Mouse (Mus musculus): ENCODE results near the gene Gm7970. TPM values are rescaled to one million over a fixed set of nuclear protein-coding genes. Genes with fewer than 3 reads are reported as not detected.
A peak's percentile ranks its signal among the peaks of the same experiment; 100 is the strongest.
"Not testable (repeated sequence)": the region's sequence is repeated elsewhere in the genome, so short reads cannot be mapped to it uniquely, and the experiment has no call there.

The Gm7970 gene
- not detected in 2 replicates for total RNA-seq (2012; rRNA removed)

DNA sequence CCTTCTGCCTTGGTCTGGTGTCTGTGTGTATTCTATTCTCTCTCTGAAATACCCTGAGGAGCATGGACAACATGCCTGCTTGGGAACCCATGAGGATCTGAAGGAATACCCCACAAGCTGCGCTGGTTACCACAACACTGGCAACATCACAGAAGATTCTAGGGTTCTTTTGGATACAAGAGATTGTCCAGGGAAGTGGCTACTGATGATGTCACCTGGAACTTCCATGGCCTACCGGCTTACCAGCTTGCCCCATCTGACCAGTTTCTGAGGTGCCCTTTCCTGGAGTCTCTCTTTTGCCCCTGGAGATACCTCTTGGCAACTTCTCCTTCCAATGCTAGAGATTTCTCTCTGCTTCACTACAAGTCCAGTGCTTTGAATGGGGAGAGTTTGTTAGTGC is at the start of gene Gm7970:
TSS of gene Gm7970 (minus strand) at position 101 of the 400 bp plus-strand sequence.
- in situ Hi-C loops (cut with MboI; ENCODE audit: low sequenced_read_pairs in 2 of 2, unreplicated experiment in 2 of 2); H3K36me3 ChIP-seq (ENCODE audit: control insufficient read depth, insufficient read depth, low read length, poor library complexity, severe bottlenecking); H3K4me1 ChIP-seq (ENCODE audit: control insufficient read depth in 2 of 2, insufficient read depth in 2 of 2, low read length in 2 of 2, poor library complexity in 1 of 2); H3K9me3 ChIP-seq (ENCODE audit: control insufficient read depth, insufficient read depth, low read depth, low read length); H3K4me3 ChIP-seq (ENCODE audit: insufficient read depth in 1 of 2, low read depth in 1 of 2, low read length in 2 of 2, poor library complexity in 1 of 2, severe bottlenecking in 1 of 2); H3K27ac ChIP-seq (ENCODE audit: insufficient read depth, low read depth, low read length, poor library complexity, severe bottlenecking); H3K9ac ChIP-seq (ENCODE audit: insufficient read depth, low read depth, low read length, poor library complexity, severe bottlenecking); DNase-seq (ENCODE audit: low read depth, low spot score): not testable (repeated sequence)

DNA sequence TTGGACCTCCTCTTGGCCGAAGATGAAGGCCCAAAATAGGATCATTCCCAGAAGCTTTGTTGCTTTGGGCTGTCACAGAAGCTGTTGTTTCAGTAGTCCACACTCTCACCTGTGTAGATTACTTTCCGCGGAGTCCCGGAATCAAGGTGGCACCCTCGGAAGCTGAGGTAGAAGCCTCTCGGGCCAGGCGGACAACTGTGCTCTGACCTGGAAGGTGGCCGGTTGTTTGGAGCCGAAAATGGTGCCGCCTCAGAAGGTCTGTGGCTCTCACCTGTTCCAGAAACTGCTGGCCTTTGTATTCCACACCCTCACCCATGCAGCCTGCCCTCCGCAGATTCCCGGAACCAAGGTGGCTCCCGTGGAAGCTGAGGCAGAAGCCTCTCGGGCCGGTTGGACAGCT is 45.6 kb upstream of the Gm7970 start:
- in situ Hi-C loops (cut with MboI; ENCODE audit: low sequenced_read_pairs in 2 of 2, unreplicated experiment in 2 of 2); DNase-seq (ENCODE audit: low read depth, low spot score): not testable (repeated sequence)

DNA sequence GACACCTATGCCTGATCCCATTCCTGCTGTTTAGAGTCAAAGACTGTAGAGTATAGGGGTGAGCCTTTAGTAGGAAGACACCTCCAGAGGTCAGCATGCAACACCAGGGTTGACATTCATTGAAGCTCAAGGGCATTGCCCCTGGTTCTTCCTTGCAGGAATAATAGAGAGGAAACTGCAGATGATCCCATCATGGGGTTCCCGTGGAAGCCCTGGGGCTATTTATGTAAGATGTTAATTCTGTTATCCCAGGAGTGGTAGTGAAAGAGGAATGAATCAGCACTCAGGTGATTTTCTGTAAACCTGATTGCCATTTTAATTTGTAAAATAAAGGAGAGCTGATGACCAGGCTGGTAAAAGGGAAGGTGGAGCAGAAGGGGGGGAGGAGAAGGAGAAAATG is 31.0 kb upstream of the Gm7970 start:
- H3K27ac ChIP-seq (ENCODE audit: insufficient read depth, low read depth, low read length, poor library complexity, severe bottlenecking); H3K4me3 ChIP-seq (ENCODE audit: insufficient read depth in 1 of 2, low read depth in 1 of 2, low read length in 2 of 2, poor library complexity in 1 of 2, severe bottlenecking in 1 of 2); H3K9me3 ChIP-seq (ENCODE audit: control insufficient read depth, insufficient read depth, low read depth, low read length); in situ Hi-C loops (cut with MboI; ENCODE audit: low sequenced_read_pairs in 2 of 2, unreplicated experiment in 2 of 2); H3K9ac ChIP-seq (ENCODE audit: insufficient read depth, low read depth, low read length, poor library complexity, severe bottlenecking); H3K36me3 ChIP-seq (ENCODE audit: control insufficient read depth, insufficient read depth, low read length, poor library complexity, severe bottlenecking); H3K4me1 ChIP-seq (ENCODE audit: control insufficient read depth in 2 of 2, insufficient read depth in 2 of 2, low read length in 2 of 2, poor library complexity in 1 of 2): not testable (repeated sequence)
- DNase-seq (ENCODE audit: low read depth, low spot score), result peak; percentile 24

More for the DNA sequence above, 45.6 kb upstream of the Gm7970 start:
- not testable (repeated sequence) for H3K36me3 ChIP-seq (ENCODE audit: control insufficient read depth, insufficient read depth, low read length, poor library complexity, severe bottlenecking); H3K4me1 ChIP-seq (ENCODE audit: control insufficient read depth in 2 of 2, insufficient read depth in 2 of 2, low read length in 2 of 2, poor library complexity in 1 of 2); H3K9ac ChIP-seq (ENCODE audit: insufficient read depth, low read depth, low read length, poor library complexity, severe bottlenecking); H3K4me3 ChIP-seq (ENCODE audit: insufficient read depth in 1 of 2, low read depth in 1 of 2, low read length in 2 of 2, poor library complexity in 1 of 2, severe bottlenecking in 1 of 2); H3K9me3 ChIP-seq (ENCODE audit: control insufficient read depth, insufficient read depth, low read depth, low read length); H3K27ac ChIP-seq (ENCODE audit: insufficient read depth, low read depth, low read length, poor library complexity, severe bottlenecking)

DNA sequence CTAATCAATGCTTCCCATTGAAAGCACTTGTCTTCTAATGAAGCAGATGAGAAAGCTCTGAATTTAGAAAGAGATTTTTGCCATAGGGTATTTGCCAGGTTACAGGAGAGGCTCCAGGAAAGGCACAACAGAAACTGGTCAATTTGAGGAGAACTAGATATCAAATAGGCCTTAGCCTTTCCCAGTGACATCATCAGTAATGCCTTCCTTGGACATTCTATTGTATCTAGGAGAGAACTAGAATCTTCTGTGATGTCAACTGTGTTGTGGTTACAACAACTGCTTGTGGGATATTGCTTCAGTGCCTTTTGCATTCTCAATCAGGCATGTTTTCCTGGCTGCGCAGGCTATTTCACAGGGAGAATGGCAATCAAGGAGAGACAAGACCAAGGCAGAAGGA is 17.5 kb upstream of the Gm7970 start, which contains the start of gene 1700049E17Rik2:
TSS of gene 1700049E17Rik2 (plus strand) at position 301 of the 400 bp plus-strand sequence.
- H3K9me3 ChIP-seq (ENCODE audit: control insufficient read depth, insufficient read depth, low read depth, low read length); H3K27ac ChIP-seq (ENCODE audit: insufficient read depth, low read depth, low read length, poor library complexity, severe bottlenecking); H3K9ac ChIP-seq (ENCODE audit: insufficient read depth, low read depth, low read length, poor library complexity, severe bottlenecking); H3K36me3 ChIP-seq (ENCODE audit: control insufficient read depth, insufficient read depth, low read length, poor library complexity, severe bottlenecking); H3K4me3 ChIP-seq (ENCODE audit: insufficient read depth in 1 of 2, low read depth in 1 of 2, low read length in 2 of 2, poor library complexity in 1 of 2, severe bottlenecking in 1 of 2); DNase-seq (ENCODE audit: low read depth, low spot score); in situ Hi-C loops (cut with MboI; ENCODE audit: low sequenced_read_pairs in 2 of 2, unreplicated experiment in 2 of 2); H3K4me1 ChIP-seq (ENCODE audit: control insufficient read depth in 2 of 2, insufficient read depth in 2 of 2, low read length in 2 of 2, poor library complexity in 1 of 2): not testable (repeated sequence)

DNA sequence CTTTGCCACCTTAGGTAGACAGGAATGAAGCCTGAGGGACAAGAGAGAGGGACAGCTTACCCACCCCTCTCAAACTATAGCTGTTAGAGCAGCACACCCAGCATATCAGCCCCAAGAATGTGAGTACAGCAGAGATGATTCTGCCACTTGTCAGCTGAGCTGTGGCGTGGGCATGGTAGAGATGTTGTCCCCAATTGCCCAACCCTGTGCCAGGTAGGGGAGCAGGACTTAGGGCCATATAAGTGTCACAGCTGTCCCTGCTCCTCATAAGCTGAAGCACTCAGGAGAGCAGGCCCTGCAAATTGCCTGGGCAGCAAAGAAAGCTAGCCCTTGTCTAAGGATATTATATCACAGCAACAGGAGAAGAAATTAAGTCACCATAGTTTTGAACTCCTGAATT is 30.7 kb downstream of the Gm7970 start:
- H3K4me3 ChIP-seq (ENCODE audit: insufficient read depth in 1 of 2, low read depth in 1 of 2, low read length in 2 of 2, poor library complexity in 1 of 2, severe bottlenecking in 1 of 2); H3K9me3 ChIP-seq (ENCODE audit: control insufficient read depth, insufficient read depth, low read depth, low read length); H3K4me1 ChIP-seq (ENCODE audit: control insufficient read depth in 2 of 2, insufficient read depth in 2 of 2, low read length in 2 of 2, poor library complexity in 1 of 2); DNase-seq (ENCODE audit: low read depth, low spot score); in situ Hi-C loops (cut with MboI; ENCODE audit: low sequenced_read_pairs in 2 of 2, unreplicated experiment in 2 of 2); H3K36me3 ChIP-seq (ENCODE audit: control insufficient read depth, insufficient read depth, low read length, poor library complexity, severe bottlenecking); H3K27ac ChIP-seq (ENCODE audit: insufficient read depth, low read depth, low read length, poor library complexity, severe bottlenecking); H3K9ac ChIP-seq (ENCODE audit: insufficient read depth, low read depth, low read length, poor library complexity, severe bottlenecking): not testable (repeated sequence)

DNA sequence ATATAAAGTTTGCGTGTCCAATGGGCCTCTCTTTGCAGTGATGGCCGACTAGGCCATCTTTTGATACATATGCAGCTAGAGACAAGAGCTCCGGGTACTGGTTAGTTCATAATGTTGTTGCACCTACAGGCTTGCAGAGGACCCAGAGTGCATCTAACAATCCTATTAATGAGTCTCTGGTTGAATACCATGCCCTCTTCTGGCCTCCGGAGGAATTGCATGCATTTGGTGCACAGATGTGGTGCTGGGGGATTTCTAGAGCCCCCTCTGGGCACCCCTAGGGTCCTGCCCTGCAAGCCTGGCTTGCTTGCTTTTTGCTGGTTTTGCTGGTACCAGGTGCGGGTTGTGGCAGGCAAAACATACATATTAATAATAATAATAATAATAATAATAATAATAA is 34.7 kb downstream of the Gm7970 start:
- H3K9ac ChIP-seq (ENCODE audit: insufficient read depth, low read depth, low read length, poor library complexity, severe bottlenecking); H3K36me3 ChIP-seq (ENCODE audit: control insufficient read depth, insufficient read depth, low read length, poor library complexity, severe bottlenecking); H3K4me1 ChIP-seq (ENCODE audit: control insufficient read depth in 2 of 2, insufficient read depth in 2 of 2, low read length in 2 of 2, poor library complexity in 1 of 2); in situ Hi-C loops (cut with MboI; ENCODE audit: low sequenced_read_pairs in 2 of 2, unreplicated experiment in 2 of 2); H3K27ac ChIP-seq (ENCODE audit: insufficient read depth, low read depth, low read length, poor library complexity, severe bottlenecking); H3K9me3 ChIP-seq (ENCODE audit: control insufficient read depth, insufficient read depth, low read depth, low read length); DNase-seq (ENCODE audit: low read depth, low spot score); H3K4me3 ChIP-seq (ENCODE audit: insufficient read depth in 1 of 2, low read depth in 1 of 2, low read length in 2 of 2, poor library complexity in 1 of 2, severe bottlenecking in 1 of 2): not testable (repeated sequence)

Other genes with a start within 250 kb of the Gm7970 start
- gene Gm5798, start 207.0 kb downstream of the Gm7970 start, total RNA-seq (2012; rRNA removed), result 0.40 TPM in 1 of 2 replicates, not detected in the other
- gene Gm7945, start 169.2 kb downstream of the Gm7970 start, total RNA-seq (2012; rRNA removed), result not detected in 2 replicates
- gene Gm6482, start 147.3 kb downstream of the Gm7970 start, total RNA-seq (2012; rRNA removed), result not detected in 2 replicates
- not detected in 2 replicates for gene Gm7954, start 102.1 kb downstream of the Gm7970 start, total RNA-seq (2012; rRNA removed)
- gene Gm3486, start 66.1 kb downstream of the Gm7970 start, total RNA-seq (2012; rRNA removed), result not detected in 2 replicates
- gene 1700049E17Rik2, start 17.6 kb upstream of the Gm7970 start, total RNA-seq (2012; rRNA removed), result not detected in 2 replicates
- not detected in 2 replicates for gene Gm3072, start 69.0 kb upstream of the Gm7970 start, total RNA-seq (2012; rRNA removed)
- not detected in 2 replicates for gene Gm3676, start 90.9 kb upstream of the Gm7970 start, total RNA-seq (2012; rRNA removed)
- gene Gm8068, start 146.3 kb upstream of the Gm7970 start, total RNA-seq (2012; rRNA removed), result not detected in 2 replicates
- not detected in 2 replicates for gene Gm7929, start 195.0 kb upstream of the Gm7970 start, total RNA-seq (2012; rRNA removed)
- gene Gm47189, start 216.9 kb upstream of the Gm7970 start, total RNA-seq (2012; rRNA removed), result not detected in 2 replicates

Measured in ES-E14 (cell line).